Mouse (Mus musculus) ES-Bruce4 (cell line): Measurements from ENCODE around the gene Kcnj9.

Experiments
- CTCF ChIP-seq: IDR thresholded peaks from one replicate; pipeline ENCODE4 v1.8.1; 2011; ENCODE audit warnings: low read depth, low read length
- EP300 ChIP-seq: IDR thresholded peaks from 2 replicates; pipeline ENCODE4 v1.6.1; 2011; ENCODE audit warnings: low read depth, low read length; ENCODE audit not compliant: insufficient read depth
- POLR2A ChIP-seq: IDR thresholded peaks from one replicate; pipeline ENCODE4 v1.8.1; 2011; ENCODE audit warnings: low read length; ENCODE audit not compliant: insufficient read depth

- TF ChIP-seq CTCF (no peak), EP300 (no peak), POLR2A (no peak)
Observed at GRCm38 (mm10) chr1:172376198-172376667, 47.1 kb upstream of the Kcnj9 start, which contains the start of gene Pigm.
